Mouse (Mus musculus): ENCODE data around the gene Sec14l2.

The Sec14l2 gene

DNA sequence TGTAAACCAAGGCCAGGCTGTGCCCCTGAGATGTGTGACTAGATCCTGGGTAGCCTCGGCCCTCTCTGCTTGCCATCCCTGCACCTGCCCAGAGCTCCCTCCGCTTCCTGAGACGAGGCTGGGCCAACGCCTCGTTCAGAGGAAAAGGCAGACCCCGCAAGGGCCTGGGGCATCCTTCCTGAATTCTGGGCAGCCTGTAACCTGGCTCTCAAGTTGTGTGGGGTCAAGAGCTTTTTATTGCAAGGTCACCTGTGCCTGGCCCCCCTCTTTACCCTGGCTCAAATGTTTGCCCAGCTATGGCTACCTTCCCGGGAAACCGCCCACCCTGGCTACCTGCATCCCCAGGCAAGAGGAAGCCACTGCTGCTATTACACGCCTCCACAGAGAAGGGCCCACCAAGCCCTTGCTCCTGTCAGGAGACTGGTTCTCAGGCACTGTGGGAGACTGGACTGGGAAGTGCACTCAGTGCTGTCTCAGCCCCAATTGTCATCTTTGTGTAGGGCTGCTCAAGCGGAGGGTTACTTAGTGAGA lies 26.1 kb downstream of the Sec14l2 start:
- no peak for DNase-seq

DNA sequence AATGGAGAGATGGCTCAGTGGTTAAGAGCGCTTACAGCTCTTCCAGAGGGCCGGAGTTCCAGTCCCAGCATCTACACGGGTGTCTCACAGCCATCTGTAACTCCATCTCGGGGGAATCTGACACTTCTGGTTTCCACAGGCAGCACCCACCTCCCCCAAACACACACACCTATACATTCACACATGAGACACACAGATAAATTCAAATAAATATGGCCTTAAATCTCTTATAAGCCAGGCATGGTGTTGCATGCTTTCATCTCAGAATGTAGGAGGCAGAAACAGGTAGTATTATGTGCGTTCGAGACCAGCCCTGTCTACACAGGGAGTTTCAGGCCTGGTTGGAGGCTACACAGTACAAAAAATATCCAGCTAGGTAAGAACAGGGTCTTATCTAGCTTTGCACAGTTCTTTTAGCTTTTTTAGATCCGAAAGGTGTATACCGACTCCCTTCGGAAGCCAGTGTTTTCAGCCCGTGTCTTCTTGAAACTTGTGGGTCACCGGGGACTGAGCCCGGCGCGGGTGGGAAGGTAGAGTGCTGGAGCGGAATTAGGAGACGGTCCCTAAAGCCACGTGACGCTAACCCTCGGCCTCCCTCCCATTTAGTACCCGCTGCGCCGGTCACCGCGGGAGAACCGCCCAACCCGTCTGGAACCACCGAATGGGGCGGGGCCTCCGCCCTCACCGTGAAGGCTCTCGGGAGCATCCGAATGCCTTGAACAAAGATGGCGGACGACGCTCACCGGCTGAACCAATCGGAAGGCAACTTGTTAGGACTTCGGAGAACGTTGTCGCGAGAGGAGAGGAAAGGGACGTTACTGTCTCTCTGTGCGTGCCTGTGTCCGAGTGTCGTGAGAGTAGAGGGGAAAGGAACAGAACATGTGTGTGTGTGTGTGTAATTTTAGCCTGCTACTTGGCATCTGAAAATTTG lies 26.9 kb downstream of the Sec14l2 start:
- peak; percentile 93 to 94 for DNase-seq

DNA sequence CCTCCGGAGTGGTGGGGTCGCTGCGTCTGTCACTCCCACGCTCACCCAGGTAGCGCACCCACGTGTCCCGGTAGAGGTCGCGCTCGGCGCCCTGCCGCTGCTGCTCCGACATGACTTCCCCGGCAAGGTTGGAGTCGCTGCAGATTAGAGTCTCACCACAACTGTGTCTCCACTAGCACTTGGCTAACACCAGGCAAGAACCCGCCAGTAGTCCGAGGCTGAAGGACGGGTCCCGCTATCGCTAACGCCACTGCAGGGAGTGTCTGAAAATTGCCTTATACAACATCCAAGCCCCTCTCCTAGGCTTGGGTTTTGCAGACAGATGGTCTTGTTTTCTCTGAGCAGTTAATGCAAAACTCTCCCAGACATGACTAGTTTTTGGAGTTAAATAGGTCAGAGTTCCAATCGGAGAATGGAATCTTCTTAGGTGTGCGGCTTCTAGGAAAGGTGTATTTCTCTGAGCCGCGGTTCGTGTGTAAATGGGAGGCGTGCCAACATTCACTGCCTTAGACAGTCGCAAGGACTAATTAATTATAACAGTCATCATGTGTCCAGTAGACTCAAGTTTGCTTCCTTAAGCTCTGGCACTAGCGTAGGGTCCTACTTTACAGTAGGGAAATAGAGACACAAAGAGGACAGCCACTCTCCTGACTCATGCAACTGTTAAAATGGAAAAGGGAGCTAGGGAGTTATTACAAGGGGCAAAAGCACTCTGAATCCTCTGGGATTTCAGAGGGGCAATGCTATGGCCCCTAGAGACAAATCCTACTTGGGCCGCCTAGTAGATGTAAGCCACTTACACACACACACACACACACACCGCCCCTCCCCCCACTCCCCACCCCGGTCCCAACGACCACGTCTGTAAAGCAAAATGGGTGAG lies 27.8 kb downstream of the Sec14l2 start, which contains the start of gene Mtfp1:
Mtfp1 (minus strand) TSS at position 275 of the 883 bp plus-strand sequence.
- peak; percentile 61 to 62 for DNase-seq

DNA sequence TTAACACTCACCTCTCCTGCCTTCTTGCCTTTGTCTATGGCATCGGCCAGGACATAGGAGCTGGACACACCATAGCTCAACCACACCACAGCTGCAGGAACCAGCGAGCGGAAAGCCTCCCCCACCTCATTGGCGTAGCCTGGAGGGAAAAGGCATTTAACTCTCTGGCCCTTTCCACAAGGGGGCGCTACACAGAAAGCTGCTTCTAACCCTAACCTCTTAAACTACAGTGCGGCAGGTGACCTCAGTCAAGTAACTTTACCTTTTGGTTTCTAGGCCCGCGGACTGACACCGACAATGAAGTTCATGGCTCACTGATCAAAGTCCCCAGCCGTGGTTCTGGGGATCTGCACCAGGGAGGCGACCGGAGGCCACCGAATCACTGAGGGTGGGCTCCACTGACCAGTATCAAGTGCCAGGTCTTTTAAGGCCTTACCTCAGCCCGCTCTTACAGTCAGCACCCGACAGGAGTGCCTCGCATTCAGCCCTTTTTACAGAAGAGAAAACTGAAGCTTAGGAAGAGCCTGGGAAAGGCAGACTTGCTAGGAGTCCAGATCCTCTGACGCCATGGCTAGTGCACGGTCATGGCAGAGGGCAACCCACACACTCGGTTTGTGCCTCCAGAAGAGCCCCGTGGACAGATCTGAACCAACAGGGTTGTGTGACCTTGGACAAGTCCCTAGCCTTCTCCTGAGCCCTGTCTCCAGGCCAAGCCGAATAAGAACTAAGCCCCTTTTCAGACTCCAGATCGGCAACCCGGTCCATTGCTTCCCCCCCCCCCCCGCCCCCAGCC lies 28.6 kb downstream of the Sec14l2 start:
- DNase-seq: peak; percentile 89

DNA sequence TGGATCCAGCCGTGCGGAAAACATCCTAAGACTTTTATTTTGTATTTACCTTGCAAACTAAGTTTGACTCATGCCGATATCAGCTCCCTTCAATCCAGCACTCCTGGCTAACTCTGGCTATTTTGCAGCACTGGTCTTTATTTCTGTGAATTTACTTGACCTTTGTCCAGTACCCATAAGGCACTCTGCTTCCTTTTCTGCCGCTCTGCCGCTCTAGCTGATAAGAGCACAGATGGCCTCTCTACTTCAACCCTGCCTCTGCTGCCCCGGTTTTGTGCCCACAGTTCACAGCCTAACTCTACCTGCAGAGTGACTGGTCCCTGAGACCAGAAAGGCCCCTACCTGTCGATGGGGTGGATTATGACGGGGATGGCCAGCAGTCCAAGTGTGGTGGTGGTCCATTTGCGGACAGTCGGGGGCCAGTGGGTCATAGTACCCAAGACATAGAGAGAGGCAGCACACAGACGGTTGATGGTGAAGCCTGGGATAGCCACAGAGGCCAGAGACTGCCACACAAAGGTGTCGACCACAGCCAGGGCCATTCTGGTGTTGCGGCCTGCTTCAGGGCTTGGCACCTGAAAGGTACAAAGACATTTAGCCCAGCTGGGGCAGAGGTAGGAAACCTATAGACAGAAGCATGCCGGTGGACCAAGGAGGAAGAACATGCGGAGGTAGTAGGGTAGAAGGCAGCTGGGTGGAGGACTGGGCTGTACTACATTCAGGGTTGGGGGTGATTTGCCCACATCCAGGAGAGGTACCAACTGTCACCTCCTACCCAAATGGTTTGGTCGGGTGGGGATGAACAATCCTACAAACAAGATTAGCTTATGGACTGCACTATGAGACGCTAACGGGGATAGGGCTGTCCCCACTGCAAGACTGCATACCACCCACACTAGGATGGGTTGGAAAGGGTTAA lies 29.5 kb downstream of the Sec14l2 start:
- DNase-seq: no peak

DNA sequence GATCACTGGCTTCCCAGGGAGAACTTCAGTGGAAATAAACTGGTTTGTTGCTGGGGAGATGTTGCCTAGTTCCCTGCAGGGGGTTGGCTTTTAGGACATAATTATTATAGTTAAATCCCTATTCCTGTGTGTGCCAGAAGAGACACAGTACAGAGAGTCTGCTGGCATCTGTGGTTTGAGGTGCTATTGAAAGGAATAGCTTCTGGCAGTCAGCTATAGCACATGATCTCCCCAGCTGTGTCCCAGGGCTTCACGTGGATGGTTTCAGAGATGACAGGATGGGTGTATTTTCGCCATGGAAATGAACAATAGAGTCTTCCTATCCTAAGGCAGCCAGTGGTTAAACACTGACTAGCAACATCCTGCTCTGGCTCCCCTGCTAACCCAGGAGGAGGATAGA lies 35.9 kb downstream of the Sec14l2 start:
- no peak for DNase-seq

DNA sequence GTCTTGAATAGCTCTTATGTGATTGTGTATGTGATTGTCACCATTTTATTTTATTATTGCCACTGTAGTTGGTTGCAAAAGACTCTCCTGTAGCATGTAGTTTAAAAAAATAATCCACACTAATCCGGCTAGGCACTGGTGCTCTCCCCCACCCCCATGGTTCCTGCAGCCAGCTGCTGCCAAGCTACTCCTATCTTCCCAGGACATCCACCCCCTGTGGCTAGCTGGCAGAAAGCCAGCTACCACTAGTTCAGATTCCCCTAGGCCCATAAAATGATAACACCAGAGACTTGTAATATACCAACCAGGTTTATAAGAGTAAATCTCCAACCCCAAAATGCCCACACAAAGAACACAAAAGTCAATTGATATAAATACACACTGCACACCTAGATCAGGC lies 37.0 kb downstream of the Sec14l2 start:
- DNase-seq: no peak

DNA sequence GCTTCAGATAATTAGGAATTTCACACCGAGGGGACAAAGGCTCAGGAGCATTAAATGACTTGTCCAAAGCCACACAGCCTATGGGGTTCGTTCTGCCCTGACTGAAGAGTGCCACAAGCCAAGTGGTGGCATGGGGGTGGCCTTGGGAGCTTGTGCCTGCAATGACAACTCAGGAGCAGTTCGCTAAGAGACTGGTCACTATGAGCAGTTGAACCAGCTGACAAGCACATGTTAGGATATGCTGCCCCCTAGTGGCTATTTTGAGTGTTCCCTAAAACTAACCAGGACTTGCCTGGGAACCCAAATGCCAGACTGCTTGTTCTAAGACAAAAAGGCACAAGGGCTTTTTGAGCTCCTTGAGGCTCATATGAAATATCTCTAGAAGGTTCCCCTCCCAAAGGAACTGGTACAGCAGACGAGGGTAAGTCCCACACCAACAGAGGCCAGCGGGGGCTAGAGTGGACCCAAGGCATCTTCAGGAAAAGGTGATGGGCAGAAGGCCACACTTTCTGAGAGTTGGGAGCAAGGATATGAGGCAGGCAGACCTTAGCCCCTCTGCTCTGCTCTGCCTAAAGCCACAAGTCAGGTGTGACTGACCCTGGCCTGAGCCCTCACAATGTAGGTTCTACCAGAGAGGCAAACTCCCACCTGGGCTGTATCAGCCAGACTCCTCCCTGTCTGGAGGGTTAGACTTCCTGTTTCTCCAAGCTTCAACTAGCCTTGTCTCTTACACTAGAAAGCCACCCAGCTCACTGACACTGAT lies 39.7 kb downstream of the Sec14l2 start:
- peak; percentile 66 to 67 for DNase-seq

DNA sequence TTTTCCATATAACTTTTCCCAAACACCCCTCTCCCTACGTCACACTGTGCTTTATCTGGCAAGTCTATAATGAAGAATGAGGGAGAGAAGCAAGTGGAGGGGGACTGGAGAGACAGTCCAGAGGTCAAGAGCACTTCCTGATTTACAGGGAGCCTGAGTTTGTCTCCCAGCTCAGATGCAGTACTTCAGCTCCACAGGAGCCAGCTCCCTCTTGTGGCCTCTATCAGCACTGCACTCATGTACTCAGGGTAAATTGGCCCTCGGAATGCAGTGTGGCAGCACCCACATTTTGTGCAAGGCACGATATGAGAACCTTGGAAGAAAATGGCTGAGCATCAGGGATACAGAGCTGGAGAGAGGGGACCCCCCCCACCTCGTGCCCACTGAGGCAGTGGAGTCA lies 43.0 kb downstream of the Sec14l2 start:
- DNase-seq: peak; percentile 61 to 62

DNA sequence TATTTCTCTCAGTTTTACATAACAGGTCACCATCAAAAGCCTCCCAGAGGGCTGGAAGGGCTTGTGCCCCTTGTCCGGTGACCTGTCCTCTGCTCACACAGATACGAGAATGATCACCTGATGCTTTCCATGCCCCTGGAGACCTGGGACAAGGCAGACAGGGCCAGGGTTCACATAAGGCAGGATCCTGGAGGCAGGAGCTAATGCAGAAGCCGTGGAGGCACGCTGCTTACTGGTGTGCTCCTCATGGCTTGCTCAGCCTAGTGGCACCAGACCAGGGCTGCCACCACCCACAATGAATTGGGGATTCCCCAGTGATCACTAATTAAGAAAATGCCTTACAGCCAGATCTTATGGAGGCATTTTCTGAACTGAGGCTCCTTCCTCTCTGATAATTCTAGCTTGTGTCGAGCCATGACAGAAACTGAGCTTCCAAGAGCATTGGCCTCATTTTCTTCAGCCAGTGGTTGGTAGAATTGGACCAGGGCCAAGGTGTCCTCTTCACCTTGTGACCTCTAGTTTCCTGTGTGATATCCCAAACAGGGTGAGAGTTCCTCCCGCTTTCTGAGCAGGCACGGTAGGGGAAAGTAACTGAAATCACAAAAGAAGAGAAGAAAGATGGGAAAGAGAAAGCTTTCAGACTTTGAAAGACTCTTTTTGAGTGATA lies 44.8 kb downstream of the Sec14l2 start:
- DNase-seq: no peak

DNA sequence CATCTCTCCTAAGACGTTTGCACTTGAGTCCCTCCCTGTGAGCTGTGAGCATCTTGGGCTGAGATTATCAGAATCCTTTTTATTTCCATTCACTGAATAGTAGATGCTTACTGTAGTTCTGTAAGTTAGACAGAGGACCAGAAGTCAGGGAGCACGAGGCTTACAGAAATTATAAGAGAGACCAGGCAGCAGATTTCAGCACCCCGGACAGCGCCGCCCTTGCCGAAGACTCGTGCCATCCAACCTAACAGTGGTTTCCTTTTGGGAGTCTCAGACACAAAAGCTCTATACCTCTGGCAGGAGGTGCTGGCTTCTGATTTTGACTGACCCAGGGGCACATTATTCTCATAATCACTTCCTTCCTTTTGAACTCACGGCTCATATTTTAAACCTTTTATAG lies 46.6 kb downstream of the Sec14l2 start:
- peak; percentile 50 to 52 for DNase-seq

DNA sequence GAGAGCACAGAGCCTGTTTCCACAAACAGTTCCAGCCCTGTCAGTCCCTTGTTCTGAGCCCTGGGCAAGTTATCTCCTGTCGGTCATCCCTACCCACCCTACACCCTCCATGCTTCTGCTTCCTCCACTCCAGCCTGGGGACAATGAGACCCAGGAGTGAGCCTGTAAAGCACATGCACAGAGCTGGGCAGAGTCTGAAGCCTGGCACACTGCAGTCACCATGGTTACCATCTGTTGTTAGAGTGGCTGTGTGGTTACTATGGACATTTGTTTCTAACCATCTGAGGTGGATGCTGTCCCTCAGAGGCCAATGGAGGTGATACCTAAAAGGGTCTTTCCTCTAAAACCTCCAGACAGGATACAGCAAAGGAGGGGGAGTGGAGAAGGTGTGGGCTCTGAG lies 53.6 kb downstream of the Sec14l2 start:
- DNase-seq: no peak

DNA sequence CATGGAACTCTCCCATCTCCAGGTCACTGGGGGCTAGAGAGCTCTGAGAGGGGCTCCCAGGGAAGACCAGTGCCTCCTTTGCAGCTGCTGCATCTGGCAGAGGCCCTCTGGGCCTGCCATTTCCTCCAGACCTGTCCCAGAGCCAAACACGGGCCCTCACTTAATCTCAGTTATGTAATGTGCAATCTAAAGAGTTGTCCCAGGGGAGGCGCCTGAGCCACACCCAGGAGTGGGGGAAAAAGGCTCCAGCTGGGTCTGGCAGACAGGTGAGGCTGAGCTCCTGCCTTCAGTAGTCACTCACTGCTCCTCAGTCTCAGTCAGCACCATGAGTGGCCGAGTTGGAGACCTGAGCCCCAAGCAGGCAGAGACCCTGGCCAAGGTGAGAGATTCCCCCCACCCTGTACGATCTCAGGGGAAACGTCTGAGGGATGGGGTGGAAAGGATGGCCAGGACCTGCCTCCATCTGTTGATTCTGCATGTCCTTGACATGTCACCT lies 58.5 kb downstream of the Sec14l2 start, which contains the start of gene Sec14l3:
Sec14l3 (plus strand) TSS at position 215 of the 496 bp plus-strand sequence.
- no peak for DNase-seq

DNA sequence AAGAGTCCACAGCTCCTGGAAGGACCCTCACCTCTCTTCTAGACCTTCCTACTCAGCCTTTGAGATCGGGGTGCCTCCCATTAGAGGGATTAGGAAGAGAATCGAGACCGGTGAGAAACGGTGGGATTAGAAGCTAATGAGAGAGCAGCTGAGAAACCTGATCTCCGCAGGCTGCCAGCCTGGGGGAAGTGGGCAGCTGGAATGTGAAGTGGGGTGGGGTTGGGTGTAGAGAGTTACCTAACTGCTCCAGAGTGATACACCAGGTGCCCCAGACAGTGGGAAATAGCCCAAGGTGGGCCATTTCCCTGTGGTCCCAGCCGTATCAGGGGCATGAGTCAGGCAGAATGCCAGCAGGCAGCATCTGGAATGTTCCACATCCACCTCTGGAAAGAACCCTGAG lies 60.2 kb downstream of the Sec14l2 start:
- no peak for DNase-seq

DNA sequence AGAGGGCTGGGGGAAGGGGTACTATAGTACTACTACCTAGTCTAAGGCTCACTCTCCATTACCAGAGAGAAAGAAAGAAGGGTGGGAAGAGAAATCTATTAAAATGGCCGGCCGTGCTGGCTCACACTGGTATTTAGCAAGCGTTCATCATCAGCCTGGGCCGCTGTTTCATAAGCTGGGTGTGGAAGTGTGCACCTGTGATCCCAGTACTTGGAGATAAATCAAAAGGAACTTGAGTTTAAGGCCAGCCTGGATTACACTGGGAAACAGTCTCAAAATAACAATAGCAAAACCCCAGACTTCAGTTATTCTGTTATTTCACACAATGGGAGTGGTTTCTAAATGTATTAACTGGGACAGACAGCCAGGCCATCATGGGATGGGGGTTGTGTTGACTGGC lies 60.7 kb downstream of the Sec14l2 start:
- no peak for DNase-seq

DNA sequence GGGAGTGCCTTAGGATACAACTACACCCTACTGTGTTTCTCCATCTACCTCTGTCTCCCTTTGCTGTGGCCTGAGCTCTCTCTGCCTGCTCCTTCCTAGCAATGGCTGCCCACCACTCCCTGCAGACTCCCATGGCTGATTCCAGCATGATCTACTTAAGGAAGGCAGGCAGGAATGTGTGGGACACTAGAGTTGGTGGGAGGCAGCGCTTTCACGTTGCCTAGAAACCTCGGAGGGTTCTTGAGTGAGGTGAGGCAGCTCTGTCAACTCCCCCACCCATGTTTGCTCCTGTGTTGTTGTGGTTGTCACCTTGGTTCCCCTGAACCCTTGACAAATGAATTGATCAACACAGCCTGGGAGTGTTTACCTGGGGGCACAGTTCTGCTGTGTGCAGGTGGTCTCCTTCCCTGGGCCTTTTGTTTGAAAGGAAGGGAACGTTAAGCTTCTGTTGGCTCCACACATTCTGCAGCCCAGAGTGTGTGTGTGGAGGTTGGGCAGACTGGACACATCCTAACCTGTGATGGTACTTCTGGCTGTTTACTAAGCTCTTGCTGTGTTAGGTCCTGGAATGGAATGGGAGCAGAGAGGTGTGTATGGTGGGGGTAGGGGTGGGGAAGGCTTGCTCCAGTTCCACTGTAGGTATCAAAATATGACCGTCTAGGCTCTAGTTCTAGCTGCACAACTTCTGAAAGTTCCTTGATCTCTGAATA lies 62.2 kb downstream of the Sec14l2 start:
- no peak for DNase-seq

DNA sequence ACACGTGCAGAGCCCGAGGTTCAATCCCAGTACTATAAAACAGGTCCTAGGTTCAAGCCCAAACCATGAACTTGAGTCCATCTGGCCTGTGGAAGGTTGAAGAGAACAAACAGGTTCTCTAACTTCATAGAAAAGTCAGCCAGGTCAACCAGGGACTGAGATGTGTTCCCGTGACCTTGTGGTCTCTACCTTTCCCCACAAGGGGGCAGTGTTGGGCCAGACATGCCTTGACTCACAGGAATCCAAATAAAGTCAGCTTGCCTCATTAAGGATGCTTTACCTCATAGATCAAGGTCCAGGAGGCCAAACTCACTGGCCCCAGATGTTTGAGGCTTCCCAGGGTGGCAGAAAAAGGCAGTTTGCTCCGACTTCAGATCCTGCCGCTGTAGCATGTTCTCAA lies 69.6 kb downstream of the Sec14l2 start:
- DNase-seq: peak; percentile 78 to 80

DNA sequence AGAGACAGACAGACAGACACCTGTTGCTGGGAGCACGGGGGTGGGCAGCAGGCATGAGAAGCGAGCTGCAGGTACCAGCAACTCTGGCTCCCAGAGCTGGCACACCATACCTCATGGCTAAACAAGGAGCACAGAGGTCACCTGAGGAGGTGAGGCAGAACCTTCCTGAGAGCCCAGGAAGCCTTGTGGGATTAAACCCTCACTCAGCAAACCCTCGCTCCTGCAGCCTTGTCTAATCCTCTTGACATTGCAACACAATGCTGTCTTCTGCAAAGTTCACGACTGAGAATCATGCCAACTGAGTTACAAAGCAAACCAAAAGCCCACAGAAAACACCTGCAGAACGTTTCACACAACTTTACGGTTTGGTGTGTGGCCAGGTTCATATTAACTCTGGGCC lies 74.8 kb downstream of the Sec14l2 start:
- DNase-seq: no peak

DNA sequence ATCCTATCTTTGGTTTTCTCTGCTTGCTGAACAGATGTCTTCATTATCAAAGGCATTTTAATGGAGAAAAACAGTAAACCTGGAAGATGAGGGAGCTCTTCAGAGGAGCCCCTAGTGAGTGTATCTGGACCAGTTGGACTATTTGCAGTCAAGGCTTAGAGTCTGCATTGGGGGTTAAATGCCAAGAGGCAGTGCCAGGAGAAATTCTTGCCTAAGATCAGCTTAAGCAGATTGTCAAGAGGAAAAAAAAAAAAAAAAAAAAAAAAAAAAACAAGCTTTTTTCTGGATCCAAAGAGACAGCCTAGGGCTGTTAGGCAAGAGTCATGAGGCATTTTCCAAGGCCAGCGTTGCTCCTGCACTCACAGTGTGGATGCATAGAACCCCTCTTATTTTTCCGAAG lies 75.4 kb downstream of the Sec14l2 start:
- no peak for DNase-seq
